In genomic region chr8:105836991-105837390, GRCm38 (mm10) we compare ENCODE assay signal across 32 mouse cellular contexts. TPM values are rescaled to one million over a fixed set of nuclear protein-coding genes. Genes with fewer than 3 reads are reported as not detected.
DNase-seq lines count a peak whose midpoint lies in the region; ATAC-seq lines count a peak whose summit lies in the region.
"Had no signal": no experiment of that assay in that cellular context is flagged by ENCODE, and none has a peak within 500 bp of the region (broad histone marks: within the 10 kb centered on the region; RNA-seq: fewer than 3 reads in every experiment).

No protein-coding gene starts in this region.

- no peak overlapping the region for H3K4me3 ChIP-seq in limb, embryonic 11.5 days (ENCODE audit: low read depth, low read length)
- no peak overlapping the region for H3K4me3 ChIP-seq in limb, embryonic 10.5 days
- H3K4me3 ChIP-seq in limb, embryonic 12.5 days (replicated peaks): no peak overlapping the region
- H3K4me3 ChIP-seq: embryonic facial prominence, embryonic 12.5 days; gastrocnemius, adult 2 months; heart, adult 2 months; heart, embryonic 12.5 days; limb, embryonic 13.5 days; megakaryocyte, embryonic 14.5 days; midbrain, embryonic 12.5 days; neural tube, embryonic 13.5 days had no signal

- H3K4me2 ChIP-seq in limb, embryonic 11.5 days (ENCODE audit: low read depth, severe bottlenecking): no peak overlapping the region
- H3K4me2 ChIP-seq in limb, embryonic 12.5 days: no peak overlapping the region
- H3K4me2 ChIP-seq: embryonic facial prominence, embryonic 12.5 days; heart, embryonic 12.5 days; hindbrain, embryonic 14.5 days; limb, embryonic 13.5 days; liver, embryonic 11.5 days; midbrain, embryonic 12.5 days; neural tube, embryonic 13.5 days had no signal

- ATAC-seq in limb, embryonic 11.5 days (ENCODE audit: insufficient number of reproducible peaks, low FRiP score, low TSS enrichment, low read depth): peak; percentile 47; the same call in 1 of the 2 replicates
- ATAC-seq in limb, embryonic 12.5 days (ENCODE audit: insufficient number of reproducible peaks, insufficient read depth, low FRiP score, low TSS enrichment, low read depth): peak; percentile 66; the same call in 1 of the 2 replicates
- ATAC-seq: forebrain, embryonic 14.5 days; intestine, postnatal 0 days; Patski had no signal

- 81% methylated on average over 6 of the region's 6 CpGs for WGBS in limb, embryonic 11.5 days
- WGBS in limb, embryonic 10.5 days: 89% methylated on average over 6 of the region's 6 CpGs
- 76% methylated on average over 6 of the region's 6 CpGs for WGBS in limb, embryonic 12.5 days

- H3K4me1 ChIP-seq in limb, embryonic 11.5 days (ENCODE audit: control insufficient read depth, insufficient read depth, low read length): no peaks in the 10 kb centered on the region
- no peaks in the 10 kb centered on the region for H3K4me1 ChIP-seq in limb, embryonic 10.5 days
- H3K4me1 ChIP-seq in limb, embryonic 12.5 days (replicated peaks): no peaks in the 10 kb centered on the region
- H3K4me1 ChIP-seq: embryonic facial prominence, embryonic 12.5 days; heart, embryonic 12.5 days; limb, embryonic 13.5 days; midbrain, embryonic 12.5 days; neural tube, embryonic 13.5 days had no signal

- peak; percentile 28 for DNase-seq in cerebellum, adult 11-12 months
- DNase-seq in cerebellum, adult 8-10 months: no peak
- no peak for DNase-seq in limb, embryonic 11.5 days (ENCODE audit: low spot score)
- no peak for DNase-seq in limb, embryonic 10.5 days (ENCODE audit: low spot score)
- no peak for DNase-seq in kidney, adult 11 months
- no peak for DNase-seq in ovary, postnatal 36 days (ENCODE audit: low spot score)
- DNase-seq: adrenal gland, postnatal 10 days; embryo, embryonic 11 days; gastrocnemius, adult 2 months; gastrocnemius, postnatal 36 days; heart, adult 2 months; heart, postnatal 4 days; kidney, postnatal 14 days; layer of hippocampus, adult 9-11 months; lung, postnatal 36 days; right cerebral cortex, adult 18-20 months; thymus, postnatal 14 days had no signal

- H3K27ac ChIP-seq in limb, embryonic 11.5 days (replicated peaks; ENCODE audit: low read depth, low read length): no peak overlapping the region
- no peak overlapping the region for H3K27ac ChIP-seq in limb, embryonic 10.5 days
- no peak overlapping the region for H3K27ac ChIP-seq in limb, embryonic 12.5 days
- H3K27ac ChIP-seq: embryonic facial prominence, embryonic 12.5 days; gastrocnemius, adult 2 months; heart, adult 2 months; hindbrain, embryonic 14.5 days; limb, embryonic 13.5 days; midbrain, embryonic 12.5 days; neural tube, embryonic 13.5 days had no signal

- no peak overlapping the region for H3K9ac ChIP-seq in limb, embryonic 11.5 days (ENCODE audit: low read length)
- H3K9ac ChIP-seq in limb, embryonic 12.5 days (replicated peaks): no peak overlapping the region
- H3K9ac ChIP-seq: embryonic facial prominence, embryonic 12.5 days; heart, embryonic 12.5 days; hindbrain, embryonic 14.5 days; limb, embryonic 13.5 days; midbrain, embryonic 12.5 days; neural tube, embryonic 13.5 days had no signal

- no peaks in the 10 kb centered on the region for H3K9me3 ChIP-seq in limb, embryonic 11.5 days (ENCODE audit: control insufficient read depth, low read length)
- H3K9me3 ChIP-seq in limb, embryonic 10.5 days (replicated peaks): no peaks in the 10 kb centered on the region
- no peaks in the 10 kb centered on the region for H3K9me3 ChIP-seq in limb, embryonic 12.5 days
- H3K9me3 ChIP-seq: embryonic facial prominence, embryonic 12.5 days; heart, embryonic 12.5 days; limb, embryonic 13.5 days; midbrain, embryonic 12.5 days; neural tube, embryonic 13.5 days had no signal

- no peaks in the 10 kb centered on the region for H3K27me3 ChIP-seq in limb, embryonic 11.5 days (ENCODE audit: control insufficient read depth, insufficient read depth, low read length)
- no peaks in the 10 kb centered on the region for H3K27me3 ChIP-seq in limb, embryonic 10.5 days (ENCODE audit: low read depth, poor library complexity, severe bottlenecking)
- H3K27me3 ChIP-seq in limb, embryonic 12.5 days: no peaks in the 10 kb centered on the region
- H3K27me3 ChIP-seq: embryonic facial prominence, embryonic 12.5 days; heart, embryonic 12.5 days; limb, embryonic 13.5 days; midbrain, embryonic 12.5 days had no signal

- H3K36me3 ChIP-seq in limb, embryonic 11.5 days (ENCODE audit: control insufficient read depth, insufficient read depth, low read length): no peaks in the 10 kb centered on the region
- peaks cover 10% of the 10 kb centered on the region for H3K36me3 ChIP-seq in limb, embryonic 10.5 days
- peaks cover 10% of the 10 kb centered on the region for H3K36me3 ChIP-seq in limb, embryonic 12.5 days
- H3K36me3 ChIP-seq: midbrain, embryonic 12.5 days had no signal

RNA-seq across cellular contexts. Expression of gene Tsnaxip1, which starts 9.5 kb away (rescaled TPM):
- polyA plus RNA-seq in limb, embryonic 11.5 days (2014; fragmentation: Nextera tagmentation; extraction: Ambion mirVana): 0.14 and 0.15 TPM in 2 replicates
- 0.10 and 0.14 TPM in 2 replicates for polyA plus RNA-seq in limb, embryonic 10.5 days (2016; fragmentation: Nextera tagmentation; extraction: Ambion mirVana)
- polyA plus RNA-seq in limb, embryonic 12.5 days (2016; fragmentation: Nextera tagmentation; extraction: Ambion mirVana): 0.17 and 0.56 TPM in 2 replicates
- polyA plus RNA-seq: frontal cortex, adult 2 months; heart, postnatal 0 days; intestine, postnatal 0 days; urinary bladder, adult 2 months had no signal

RNA-seq across cellular contexts. Expression of gene Ranbp10, which starts 9.8 kb away (rescaled TPM):
- 17.0 and 17.3 TPM in 2 replicates for polyA plus RNA-seq in limb, embryonic 11.5 days (2014; fragmentation: Nextera tagmentation; extraction: Ambion mirVana)
- polyA plus RNA-seq in limb, embryonic 10.5 days (2016; fragmentation: Nextera tagmentation; extraction: Ambion mirVana): 11.5 and 14.9 TPM in 2 replicates
- 14.9 and 17.2 TPM in 2 replicates for polyA plus RNA-seq in limb, embryonic 12.5 days (2016; fragmentation: Nextera tagmentation; extraction: Ambion mirVana)

RNA-seq across cellular contexts. Expression of gene Cenpt, which starts 16.1 kb away (rescaled TPM):
- 48.8 and 55.2 TPM in 2 replicates for polyA plus RNA-seq in limb, embryonic 11.5 days (2014; fragmentation: Nextera tagmentation; extraction: Ambion mirVana)
- 45.6 and 49.0 TPM in 2 replicates for polyA plus RNA-seq in limb, embryonic 10.5 days (2016; fragmentation: Nextera tagmentation; extraction: Ambion mirVana)
- polyA plus RNA-seq in limb, embryonic 12.5 days (2016; fragmentation: Nextera tagmentation; extraction: Ambion mirVana): 55.3 and 59.2 TPM in 2 replicates

RNA-seq across cellular contexts. Expression of gene Thap11, which starts 17.9 kb away (rescaled TPM):
- polyA plus RNA-seq in limb, embryonic 11.5 days (2014; fragmentation: Nextera tagmentation; extraction: Ambion mirVana): 73.4 and 77.6 TPM in 2 replicates
- polyA plus RNA-seq in limb, embryonic 10.5 days (2016; fragmentation: Nextera tagmentation; extraction: Ambion mirVana): 85.7 and 90.8 TPM in 2 replicates
- polyA plus RNA-seq in limb, embryonic 12.5 days (2016; fragmentation: Nextera tagmentation; extraction: Ambion mirVana): 85.6 and 96.3 TPM in 2 replicates

RNA-seq across cellular contexts. Expression of gene Nutf2, which starts 23.4 kb away (rescaled TPM):
- polyA plus RNA-seq in limb, embryonic 11.5 days (2014; fragmentation: Nextera tagmentation; extraction: Ambion mirVana): 327 and 371 TPM in 2 replicates
- polyA plus RNA-seq in limb, embryonic 10.5 days (2016; fragmentation: Nextera tagmentation; extraction: Ambion mirVana): 379 and 438 TPM in 2 replicates
- polyA plus RNA-seq in limb, embryonic 12.5 days (2016; fragmentation: Nextera tagmentation; extraction: Ambion mirVana): 253 and 266 TPM in 2 replicates
